Mouse (Mus musculus): Measurements from ENCODE around the gene Ugt1a1.

Ugt1a1 gene

DNA sequence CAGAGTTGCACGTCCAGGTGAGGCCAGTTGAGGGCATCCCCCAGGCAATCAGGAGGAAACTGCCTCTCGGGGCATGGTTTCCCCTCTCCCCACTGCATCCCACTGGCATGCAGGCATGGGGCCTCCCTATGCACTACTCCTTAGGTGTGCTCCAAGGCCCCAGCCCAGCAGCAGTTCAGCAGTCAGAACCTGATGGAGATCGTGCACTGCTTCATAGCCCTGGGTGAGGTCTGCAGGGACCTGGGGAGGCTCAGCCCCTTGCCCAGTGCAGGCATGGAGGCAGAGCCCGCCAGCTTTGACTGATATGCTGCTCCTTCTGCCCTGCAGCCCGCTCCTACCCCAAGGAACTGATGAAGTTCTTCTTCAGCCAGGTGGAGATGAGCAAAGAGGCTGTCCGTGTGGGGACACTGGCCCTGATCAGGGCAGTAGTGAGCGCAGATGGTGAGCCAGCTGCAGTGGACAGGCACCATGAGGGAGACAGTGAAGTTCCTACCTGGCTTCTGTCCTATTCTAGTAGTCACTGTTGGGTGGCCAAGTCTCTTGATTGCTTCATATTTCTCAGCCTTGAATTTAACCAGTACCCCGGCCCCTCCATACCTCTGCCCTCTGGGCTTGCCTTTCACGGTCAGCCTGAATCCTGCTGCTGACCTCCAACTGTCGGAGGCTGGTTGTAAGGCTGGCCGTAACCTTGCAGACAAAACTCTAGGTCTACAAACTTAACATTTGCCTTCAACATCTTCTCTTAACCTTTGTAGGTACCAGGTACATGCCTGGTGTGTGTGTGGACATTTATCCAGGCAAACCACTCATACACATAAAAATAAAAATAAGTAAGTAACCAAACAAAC is 23.5 kb downstream of the Ugt1a1 start:
- DNase-seq (ENCODE audit: low spot score) = no peak

DNA sequence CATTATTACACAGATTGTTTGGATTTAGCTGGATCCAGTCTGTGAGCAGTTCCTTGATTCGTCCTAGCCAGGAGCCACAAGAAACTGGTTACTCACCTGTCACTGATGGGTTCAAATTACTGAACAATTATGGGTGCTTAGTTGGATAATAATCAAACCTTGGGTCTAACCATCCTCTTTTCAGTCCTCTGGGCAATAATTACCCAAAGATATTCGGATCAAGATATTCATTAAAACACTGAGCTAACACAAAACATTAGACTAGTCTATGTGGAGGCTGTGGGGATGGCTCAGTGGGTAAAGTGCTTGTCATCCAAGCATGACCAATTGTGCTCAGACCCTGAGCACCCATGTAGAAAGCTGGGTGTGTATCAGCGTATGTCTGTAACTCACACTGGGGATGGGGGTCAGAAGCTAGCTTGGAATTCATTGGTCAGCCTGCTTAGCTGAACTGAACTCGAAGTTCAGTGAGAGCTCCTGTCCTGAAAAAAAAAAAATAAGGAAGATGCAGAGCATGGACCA is 24.2 kb downstream of the Ugt1a1 start:
- DNase-seq (ENCODE audit: low spot score) = no peak

DNA sequence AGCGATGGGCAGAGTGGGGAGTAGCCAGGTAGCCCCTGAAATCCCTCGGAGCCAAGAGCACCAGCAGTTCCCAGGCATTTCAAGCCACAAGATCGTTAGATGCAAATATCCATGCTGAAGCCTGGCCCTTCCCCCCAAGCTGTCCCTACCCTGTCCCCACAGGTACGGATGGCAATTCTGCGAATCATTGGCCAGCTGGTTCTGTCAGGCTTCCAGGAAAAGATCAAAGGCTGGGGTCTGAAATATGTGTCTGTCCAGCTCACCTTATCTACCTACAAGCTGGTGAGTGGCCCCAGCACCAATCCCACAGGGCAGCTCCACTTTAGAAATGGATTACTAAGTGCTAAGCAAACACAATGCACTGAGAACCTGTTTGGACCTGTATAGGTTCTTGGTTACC is 25.6 kb downstream of the Ugt1a1 start:
- no peak for DNase-seq (ENCODE audit: low spot score)

DNA sequence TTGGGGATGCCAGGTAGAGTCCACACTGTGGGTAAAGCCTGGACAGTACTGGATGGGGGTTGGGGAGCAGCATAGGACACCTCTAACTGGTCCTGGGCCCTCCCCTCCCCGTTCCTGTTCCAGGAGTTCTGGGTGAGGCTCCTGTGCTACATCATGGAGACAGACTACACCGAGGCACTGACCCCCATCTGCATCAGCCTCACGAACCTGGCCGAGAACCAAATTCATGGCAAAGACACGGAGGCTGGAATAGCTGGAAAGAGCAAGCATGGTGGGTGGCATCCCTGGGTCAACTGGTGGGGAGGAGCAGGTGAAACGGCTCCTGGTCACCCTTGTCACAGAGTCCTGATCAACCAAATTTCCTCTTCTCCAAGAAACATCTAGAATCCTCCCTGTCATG is 27.0 kb downstream of the Ugt1a1 start:
- no peak for DNase-seq (ENCODE audit: low spot score)

DNA sequence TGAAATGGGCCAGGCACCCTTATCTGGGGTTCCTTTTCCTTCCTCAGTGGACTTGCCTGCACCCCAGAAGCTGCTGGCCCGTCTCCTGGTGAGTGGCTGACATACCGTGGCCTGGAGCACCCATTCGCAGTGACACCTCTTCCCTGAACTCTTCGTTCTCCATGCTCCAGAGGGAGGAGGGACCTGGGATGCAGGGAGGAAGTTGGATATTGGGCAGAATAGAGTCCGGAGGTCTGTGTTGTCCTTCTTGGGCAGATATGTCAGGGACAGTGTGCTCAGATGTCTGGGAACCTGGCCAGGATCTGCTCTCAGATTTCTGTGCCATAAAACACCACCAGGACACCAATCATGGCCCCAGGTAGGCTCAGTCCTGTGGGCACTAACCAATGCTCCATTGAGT is 28.3 kb downstream of the Ugt1a1 start:
- no peak for DNase-seq (ENCODE audit: low spot score)

DNA sequence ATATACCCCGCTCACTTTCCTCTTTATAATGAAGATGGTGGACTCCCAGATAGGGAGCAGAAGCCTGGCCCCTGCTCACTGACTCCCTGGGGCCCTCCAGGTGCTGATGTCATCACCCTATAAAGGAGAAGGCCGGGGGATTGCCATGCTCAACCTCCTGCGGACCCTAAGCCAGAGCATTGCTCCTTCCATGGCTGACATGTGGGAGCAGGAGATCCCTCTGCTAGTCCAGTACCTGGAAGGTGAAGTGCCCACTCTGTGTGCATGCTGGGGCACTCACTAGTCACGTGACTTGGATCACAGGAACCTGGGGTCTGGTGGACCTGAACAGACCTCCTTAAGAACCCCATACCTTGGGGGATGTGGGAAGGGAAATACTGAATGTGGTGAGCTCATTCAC is 28.8 kb downstream of the Ugt1a1 start:
- DNase-seq (ENCODE audit: low spot score) = no peak

DNA sequence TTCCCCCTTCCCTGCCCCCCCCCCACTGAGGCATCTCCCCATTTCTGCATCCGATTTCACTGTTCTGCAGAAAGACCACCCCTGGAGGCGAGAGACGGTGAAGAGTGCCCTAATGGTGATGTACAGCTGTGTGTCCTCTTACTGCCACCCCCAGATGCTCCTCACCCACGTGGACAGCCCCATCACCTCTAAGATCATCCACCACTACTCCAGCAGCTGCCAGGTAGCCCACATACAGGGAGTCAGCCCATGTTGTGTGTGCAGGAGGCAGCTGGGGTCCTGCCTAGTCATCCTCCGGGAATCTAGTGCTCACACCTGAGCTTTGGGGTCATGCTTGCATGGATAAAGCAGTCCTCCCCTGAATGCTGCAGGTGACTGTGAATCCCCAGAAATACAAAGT is 32.1 kb downstream of the Ugt1a1 start:
- no peak for DNase-seq (ENCODE audit: low spot score)

DNA sequence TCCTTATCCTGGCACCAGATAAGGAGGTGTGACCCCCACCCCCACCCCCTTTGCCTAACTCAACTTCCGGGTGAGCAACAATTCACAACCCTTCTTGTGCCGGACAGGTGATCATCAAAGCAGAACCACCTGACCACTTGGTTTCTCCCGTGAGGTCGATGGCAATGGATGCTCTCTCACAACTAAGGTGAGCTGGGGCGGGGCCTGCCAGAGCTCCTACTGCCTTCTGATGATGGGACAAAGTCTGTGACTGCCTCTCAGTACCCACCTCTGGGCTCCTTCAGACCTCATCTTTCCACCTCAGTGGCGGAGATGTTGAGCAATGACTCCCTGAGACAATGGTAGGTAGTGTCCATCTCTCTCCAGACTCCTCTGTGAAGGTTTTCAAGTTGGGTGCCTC is 34.1 kb downstream of the Ugt1a1 start:
- DNase-seq (ENCODE audit: low spot score) = no peak

DNA sequence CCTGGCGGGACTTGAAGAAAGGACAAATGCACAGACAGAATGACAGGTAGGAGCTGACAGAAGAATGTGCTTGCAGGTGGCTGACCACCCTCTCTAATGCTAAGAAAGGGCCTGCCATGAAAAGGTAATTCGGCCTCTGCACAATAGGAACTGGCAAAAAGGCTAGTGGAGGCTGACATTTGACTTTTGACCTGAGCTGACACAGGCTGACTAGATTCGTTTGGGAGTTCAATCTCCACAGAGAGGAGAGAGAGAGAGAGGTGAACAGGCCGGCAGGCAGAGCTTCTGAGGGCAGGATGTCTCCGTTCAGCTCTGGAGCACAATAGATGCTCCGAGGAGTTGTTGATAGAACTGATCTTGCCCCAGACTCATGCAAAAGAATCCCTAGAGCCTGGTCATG is 34.6 kb downstream of the Ugt1a1 start:
- DNase-seq (ENCODE audit: low spot score) = no peak

DNA sequence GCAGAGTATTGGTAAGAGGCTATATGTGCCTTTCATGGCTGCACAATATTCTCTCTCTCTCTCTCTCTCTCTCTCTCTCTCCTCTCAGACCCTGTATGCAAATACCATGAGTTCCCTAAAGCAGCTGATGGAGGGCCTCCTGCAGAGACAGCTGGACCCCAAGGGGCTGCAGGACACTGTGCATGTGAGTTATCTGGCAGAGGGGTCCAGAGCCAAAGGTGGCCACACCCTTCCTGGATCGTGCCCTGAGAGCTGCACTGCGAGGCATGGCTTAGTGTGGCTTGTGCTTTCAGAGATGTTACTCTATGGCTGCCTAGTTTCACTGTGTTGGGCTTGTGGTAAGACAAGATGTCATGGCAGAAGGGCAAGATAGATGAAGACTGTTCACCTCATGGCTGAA is 35.9 kb downstream of the Ugt1a1 start:
- DNase-seq (ENCODE audit: low spot score) = no peak

DNA sequence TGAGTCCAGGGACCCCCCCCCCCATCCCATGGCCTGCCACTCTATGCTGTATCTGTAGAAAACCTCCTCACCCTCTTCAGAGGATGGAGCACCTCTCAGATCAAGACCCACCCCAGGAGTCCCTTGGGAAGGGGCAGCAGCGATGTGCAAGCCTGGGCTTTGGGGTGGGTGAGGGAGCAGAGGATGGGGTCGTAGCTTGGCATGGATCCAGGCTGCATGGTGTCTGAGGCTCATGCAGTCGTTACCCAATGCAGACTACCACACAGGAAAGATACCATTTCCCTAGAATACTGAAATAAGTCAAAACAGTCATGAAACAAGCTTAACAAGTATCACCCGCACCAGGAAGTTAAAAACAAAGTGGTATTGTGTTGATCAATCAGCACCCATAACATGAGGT is 36.9 kb downstream of the Ugt1a1 start:
- DNase-seq (ENCODE audit: low spot score) = no peak

DNA sequence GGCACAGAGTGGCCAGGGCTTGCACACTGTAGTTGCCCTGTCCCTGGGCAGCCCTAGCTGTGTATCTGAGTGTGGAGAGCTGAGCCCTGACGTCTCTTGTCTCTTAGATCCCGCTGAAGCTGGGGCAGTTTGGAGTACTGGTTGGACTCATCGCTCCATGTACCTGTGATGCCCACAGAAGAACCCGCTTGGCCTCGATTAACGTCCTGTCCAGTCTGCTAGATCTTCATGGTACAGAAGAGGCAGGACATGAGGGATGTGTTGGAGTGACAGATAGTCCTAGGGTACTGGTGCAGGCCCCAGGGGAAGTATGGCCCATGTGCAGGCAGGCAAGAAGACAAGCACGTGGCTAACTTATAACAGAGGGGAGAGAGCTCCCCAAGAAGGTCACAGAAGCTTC is 37.8 kb downstream of the Ugt1a1 start:
- DNase-seq (ENCODE audit: low spot score) = no peak

DNA sequence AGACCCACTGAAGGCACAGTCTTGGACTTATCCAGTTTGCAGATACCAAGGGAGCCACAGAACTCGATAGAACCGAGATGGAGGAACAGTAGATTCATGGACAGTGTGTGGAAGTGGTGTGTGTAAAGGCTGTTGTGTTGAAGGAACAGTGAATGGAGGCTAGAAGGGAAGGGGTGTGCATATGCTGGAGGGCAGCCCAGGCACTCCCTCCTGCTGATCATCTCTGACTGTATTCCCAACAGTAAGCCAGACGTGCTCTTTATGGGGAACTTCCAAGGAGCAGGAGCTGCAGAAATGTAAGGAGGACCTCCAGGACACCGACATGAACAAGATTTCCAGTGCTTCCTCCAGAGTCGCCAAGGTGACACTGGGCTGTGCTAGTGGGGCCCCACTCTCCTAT is 38.3 kb downstream of the Ugt1a1 start:
- no peak for DNase-seq (ENCODE audit: low spot score)

DNA sequence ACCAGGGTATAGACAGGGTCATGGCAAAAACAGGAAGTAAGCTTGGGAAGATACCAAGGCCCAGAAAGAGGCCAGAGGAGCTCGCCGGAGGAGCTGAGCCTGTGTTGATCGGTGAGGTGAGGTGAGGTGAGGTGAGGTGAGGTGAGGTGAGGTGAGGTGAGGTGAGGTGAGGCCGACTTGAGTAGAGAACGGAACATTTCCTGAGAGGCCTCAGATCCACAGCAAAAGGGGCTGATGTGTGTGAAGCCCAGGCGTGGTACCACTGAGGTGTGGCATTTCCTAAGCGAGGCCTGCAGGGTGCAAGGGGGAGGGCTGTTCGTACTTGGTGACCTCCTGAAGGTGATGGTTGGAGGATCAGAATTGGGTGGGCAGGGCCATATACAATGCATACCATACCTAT is 41.3 kb downstream of the Ugt1a1 start:
- DNase-seq (ENCODE audit: low spot score) = no peak

DNA sequence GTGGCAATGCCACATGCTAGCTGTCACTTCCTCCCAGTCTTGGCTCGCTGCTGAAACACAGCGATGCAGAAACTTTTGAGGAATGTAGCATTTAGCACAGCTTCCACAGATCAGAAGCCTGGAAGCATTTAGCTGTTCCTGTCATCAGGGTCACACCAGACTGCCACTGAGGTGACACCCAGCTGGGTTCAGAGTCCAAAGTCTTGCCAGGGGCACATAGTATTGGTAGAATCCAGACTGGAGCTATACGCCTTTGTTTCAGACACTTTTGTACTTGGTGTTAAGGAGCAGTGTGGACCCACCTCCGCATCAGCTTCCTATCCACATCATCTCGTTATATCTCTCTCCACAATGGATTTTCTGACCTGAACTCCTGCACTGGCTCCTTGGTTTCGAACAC is 41.8 kb downstream of the Ugt1a1 start:
- DNase-seq (ENCODE audit: low spot score) = no peak

DNA sequence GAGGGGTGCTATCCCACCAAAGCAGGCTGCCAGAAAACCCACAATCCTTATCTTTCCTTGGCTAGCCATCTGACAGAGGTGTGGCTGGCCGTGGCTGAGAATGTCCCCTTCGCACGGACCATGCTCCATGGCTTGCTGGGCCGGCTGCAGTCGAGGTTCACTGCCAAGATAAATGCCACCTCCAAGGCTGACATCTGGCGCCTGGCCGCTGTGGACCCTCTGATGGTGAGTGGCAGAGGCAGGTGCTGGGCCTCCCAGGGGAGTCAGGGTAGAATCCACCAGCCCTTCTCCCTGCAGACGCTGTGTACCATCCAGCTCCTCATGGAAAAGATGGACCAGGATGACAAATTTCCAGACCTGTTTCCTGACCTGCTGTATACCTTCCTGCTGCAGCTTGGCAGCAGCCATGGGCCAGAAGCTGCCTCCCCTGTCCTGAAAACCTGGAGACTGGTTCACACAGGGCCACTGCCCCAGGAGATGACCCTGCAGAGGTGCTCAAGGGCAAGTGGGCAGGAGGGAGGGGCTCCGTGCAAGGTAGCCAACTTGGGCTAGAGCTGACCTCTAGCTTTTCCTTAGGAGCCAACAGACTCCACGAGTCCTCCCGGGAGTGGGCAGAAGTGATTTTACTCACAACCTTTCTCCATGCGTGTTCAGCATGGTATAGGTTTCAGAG is 43.2 kb downstream of the Ugt1a1 start:
- DNase-seq (ENCODE audit: low spot score) = no peak

DNA sequence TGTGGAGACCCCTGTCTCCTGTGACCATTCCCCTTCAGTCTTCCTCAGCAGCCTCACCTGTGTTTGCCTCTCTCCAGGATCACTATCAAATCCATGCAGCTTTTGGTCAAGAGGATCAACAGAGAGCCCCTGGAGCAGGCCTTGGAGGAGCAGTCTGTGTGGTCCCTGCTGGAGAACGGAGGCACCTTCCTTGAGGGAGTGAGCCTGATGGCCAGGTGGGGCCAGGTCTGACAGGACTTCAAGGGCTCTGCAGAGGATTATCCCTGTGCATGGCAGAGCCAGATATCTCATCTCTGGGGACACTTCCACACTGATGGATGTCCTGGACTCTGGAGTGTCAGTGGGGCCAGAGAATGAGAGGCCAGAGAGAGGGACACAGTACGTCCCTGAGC is 43.7 kb downstream of the Ugt1a1 start:
- no peak for DNase-seq (ENCODE audit: low spot score)

DNA sequence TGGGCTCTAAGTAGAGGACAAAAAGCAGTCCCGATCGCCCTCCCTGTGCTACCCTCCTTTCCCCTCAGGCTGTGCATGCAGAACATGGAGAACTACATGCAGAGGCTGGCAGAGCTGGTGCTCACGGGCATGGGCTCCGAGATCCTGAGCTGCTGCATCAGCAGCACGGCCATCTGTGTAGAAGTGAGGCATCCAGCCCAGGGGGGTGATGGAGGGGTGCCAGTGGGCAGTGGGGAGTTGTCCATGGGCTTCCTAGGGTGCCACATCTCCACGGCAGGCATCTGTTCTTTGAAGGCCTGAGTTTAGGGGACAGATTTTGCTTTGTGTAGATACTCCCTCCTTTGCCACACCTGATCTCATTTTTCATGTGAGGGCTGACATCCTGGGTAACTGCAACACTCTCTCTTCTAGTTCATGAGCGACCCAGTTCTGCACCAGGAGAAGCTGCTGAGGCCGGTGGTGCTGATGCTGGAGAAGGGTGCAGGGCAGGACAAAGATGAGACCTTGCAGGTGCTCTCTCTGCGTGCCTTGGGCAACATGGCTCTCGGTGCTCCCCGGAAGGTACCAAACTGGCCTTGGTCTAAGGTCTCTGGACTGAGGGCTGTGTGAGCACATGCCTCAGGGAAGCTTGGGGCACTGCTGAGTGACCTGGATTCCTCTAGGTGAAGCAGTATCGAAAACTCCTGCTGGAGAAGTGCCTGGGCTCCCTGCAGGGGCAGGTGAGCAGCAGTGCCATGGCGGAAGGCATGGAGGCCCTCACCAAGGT is 44.4 kb downstream of the Ugt1a1 start:
- DNase-seq (ENCODE audit: low spot score) = no peak

DNA sequence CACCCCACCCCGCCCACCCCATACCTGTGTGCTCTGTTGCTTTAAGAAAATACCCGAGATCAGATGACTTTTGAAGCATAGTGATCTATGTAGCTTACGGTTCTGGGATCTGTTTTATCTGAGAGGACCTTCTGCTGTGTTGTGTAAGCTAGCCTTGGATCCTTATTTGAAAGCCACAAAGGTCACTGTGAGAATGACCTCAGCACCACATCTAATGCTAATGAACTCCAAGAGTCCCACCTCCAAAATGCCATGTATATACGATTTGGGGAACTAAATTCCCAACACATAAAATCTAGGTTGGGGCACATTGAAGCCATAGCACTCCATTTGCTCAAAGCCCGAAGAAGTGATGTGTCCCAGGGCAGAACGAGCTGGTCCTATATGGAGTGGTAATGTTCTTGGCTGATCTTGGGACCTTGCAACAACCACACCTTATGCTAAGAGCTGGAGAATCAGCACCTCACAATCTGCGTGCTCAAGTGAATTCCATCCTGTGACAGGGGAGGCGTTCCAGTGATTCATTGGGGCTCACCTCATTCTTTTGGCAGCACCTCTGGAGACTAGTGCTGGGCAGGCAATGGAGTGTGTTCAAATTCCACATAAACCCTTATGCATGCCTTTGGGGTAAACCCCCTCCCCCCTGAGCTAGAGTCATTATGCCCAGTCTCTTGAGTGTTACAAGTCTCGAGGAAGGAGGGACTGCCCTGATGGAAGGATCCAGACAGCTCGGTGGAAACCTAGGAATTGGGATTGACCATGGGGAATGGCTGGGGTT is 45.3 kb downstream of the Ugt1a1 start:
- DNase-seq (ENCODE audit: low spot score) = no peak

DNA sequence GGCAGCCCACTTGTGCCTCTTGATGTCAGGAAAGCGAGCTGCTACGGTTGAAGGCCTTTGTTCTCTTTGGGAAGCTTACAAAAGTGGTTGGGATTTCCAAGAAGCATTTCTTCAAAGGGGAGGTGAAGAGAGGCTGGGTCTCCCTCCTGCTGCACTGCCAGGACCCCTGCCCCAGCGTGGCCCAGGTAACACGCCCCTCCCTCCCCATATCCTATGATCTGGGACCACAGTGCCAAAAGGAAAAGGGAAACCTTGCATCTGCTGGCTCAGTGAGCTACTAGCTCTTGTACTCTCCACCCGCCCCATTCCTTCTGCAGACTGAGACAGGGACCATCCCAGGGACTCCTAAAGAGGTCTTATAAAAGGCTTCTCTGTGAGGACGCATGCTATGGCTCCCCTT is 45.9 kb downstream of the Ugt1a1 start:
- DNase-seq (ENCODE audit: low spot score) = no peak

DNA sequence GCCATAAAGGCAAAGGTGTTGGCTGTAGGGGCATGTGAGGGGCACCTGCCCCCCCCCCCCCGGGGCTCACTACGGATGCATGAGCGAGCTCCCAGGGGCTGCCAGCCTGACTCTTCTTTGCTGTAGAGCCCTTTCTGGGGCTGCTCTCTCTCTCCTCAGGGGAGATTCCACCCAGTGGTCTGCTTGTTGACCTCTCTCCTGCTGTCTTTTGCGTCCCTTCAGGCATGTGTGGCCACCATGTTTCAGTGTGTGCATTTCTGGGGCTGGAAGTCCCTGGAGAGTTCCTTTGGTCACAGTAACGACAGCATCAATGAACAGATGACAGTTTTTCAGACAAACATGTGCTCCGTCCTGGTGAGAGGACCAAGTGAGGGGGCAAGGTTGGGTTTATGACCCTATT is 46.6 kb downstream of the Ugt1a1 start:
- DNase-seq (ENCODE audit: low spot score) = no peak
